Mouse (Mus musculus) cortical plate, adult 2 months (tissue): ENCODE measurements at regions not wholly inside any gene's neighbourhood (a gene's known extent, or its start where the extent isn't known, plus 50 kb on each side); places are given as distances from the start of the nearest gene placed in this dataset.

ENCODE experiments used
- CTCF ChIP-seq: fragments of 200-500 bp; IDR thresholded peaks from 2 replicates; pipeline ENCODE4 v1.5.1; 2011; ENCODE audit warnings: mild to moderate bottlenecking, control low read depth, low read length; ENCODE audit not compliant: insufficient read depth; ENCODE audit errors: extremely low read depth
- POLR2A ChIP-seq: fragments of 200-500 bp; IDR thresholded peaks from 2 replicates; pipeline ENCODE4 v1.6.1; 2011; ENCODE audit warnings: mild to moderate bottlenecking, low read length, control low read depth; ENCODE audit not compliant: insufficient read depth; ENCODE audit errors: extremely low read depth

GRCm38 (mm10) chr12:27254125-27254524, 88.2 kb downstream of the Sox11 start:
- TF ChIP-seq CTCF (no peak), POLR2A (no peak)
